Mouse (Mus musculus) limb, embryonic 15.5 days (tissue): Measurements from ENCODE around the gene Zxdc. TPM values are rescaled to one million over a fixed set of nuclear protein-coding genes. Genes with fewer than 3 reads are reported as not detected.

ENCODE experiments used
- ATAC-seq: fragments of 200-750 bp; cut with Nextera tagmentation; 2 replicates; pipeline ENCODE4 v1.8.0; 2017; ENCODE audit warnings: low read depth, moderate TSS enrichment; ENCODE audit not compliant: insufficient number of reproducible peaks, low FRiP score, low TSS enrichment
- H3K27ac ChIP-seq: fragments of 300-500 bp; sonication (generic); 2 replicates; pipeline ENCODE4 v1.5.1; 2015; ENCODE audit warnings: moderate library complexity, mild to moderate bottlenecking, inconsistent platforms
- H3K27me3 ChIP-seq: fragments of 300-500 bp; sonication (generic); 2 replicates; pipeline ENCODE4 v1.6.1; 2015; ENCODE audit warnings: inconsistent platforms
- H3K36me3 ChIP-seq: fragments of 300-500 bp; sonication (generic); 2 replicates; pipeline ENCODE4 v1.6.1; 2015; ENCODE audit warnings: inconsistent platforms
- H3K4me1 ChIP-seq: fragments of 300-500 bp; sonication (generic); 2 replicates; pipeline ENCODE4 v1.6.1; 2015; ENCODE audit warnings: inconsistent platforms
- H3K4me2 ChIP-seq: fragments of 300-500 bp; sonication (generic); 2 replicates; pipeline ENCODE4 v1.6.1; 2015; ENCODE audit warnings: mild to moderate bottlenecking, inconsistent platforms
- H3K4me3 ChIP-seq: fragments of 300-500 bp; sonication (generic); 2 replicates; pipeline ENCODE4 v1.5.1; 2015; ENCODE audit warnings: mild to moderate bottlenecking, inconsistent platforms
- H3K9ac ChIP-seq: fragments of 300-500 bp; sonication (generic); 2 replicates; pipeline ENCODE4 v1.6.1; 2015; ENCODE audit warnings: inconsistent platforms
- H3K9me3 ChIP-seq: fragments of 300-500 bp; sonication (generic); 2 replicates; pipeline ENCODE4 v1.6.1; 2016; ENCODE audit warnings: inconsistent platforms
- WGBS: fragments of 180-500 bp; shearing (Covaris S2); methylation state at CpG from one replicate; pipeline ENCODE4 v1.1.7; 2015; 5-methylcytosine and 5-hydroxymethylcytosine counted together
- polyA plus RNA-seq: library from polyadenylated mRNA; unstranded; fragments of >200 nt; fragmentation: Nextera tagmentation; extraction: Ambion mirVana; gene quantifications from 2 replicates; pipeline ENCODE4 v1.2.1, GENCODE M21; 2015

Zxdc gene
- polyA plus RNA-seq, 1 experiment from 2014 or later, result 8.9 TPM

- H3K9me3 ChIP-seq, result no peaks in the 10 kb centered on the region
- no peak overlapping the region for H3K4me2 ChIP-seq
- no peaks in the 10 kb centered on the region for H3K4me1 ChIP-seq
- no peak for ATAC-seq
- WGBS, result 79% methylated on average over 4 of the region's 4 CpGs
- H3K9ac ChIP-seq, result no peak overlapping the region
- peaks cover 65% of the 10 kb centered on the region for H3K36me3 ChIP-seq
- H3K27ac ChIP-seq, result no peak overlapping the region
- H3K4me3 ChIP-seq, result no peak overlapping the region
- H3K27me3 ChIP-seq, result no peaks in the 10 kb centered on the region
Observed at GRCm38 (mm10) chr6:90390629-90391028, 21.3 kb downstream of the Zxdc start.

- H3K4me3 ChIP-seq, result no peak overlapping the region
- 51% methylated on average over 3 of the region's 3 CpGs for WGBS
Observed at GRCm38 (mm10) chr6:90393948-90394347, 24.7 kb downstream of the Zxdc start.

DNA sequence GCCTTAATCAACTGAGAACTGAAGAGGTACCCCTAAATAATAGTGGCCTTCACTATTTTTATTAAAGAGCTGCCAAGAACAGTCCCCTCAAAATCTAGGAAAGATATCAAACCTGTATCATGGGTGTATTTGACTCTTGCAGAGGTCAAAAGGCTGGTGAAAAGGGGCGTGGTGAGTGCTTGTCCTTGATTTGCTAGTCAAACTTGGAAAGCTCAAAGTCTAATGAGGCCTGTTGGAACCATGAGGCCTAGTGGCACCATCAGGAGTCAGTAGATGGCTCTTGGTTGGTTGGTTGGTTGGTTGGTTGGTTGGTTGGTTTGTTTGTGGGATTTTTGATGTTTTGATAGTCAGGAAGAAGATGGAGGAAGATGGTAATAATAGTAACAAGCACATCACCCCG lies 26.5 kb downstream of the Zxdc start:
- no peak overlapping the region for H3K27ac ChIP-seq
- 94% methylated on average over 2 of the region's 2 CpGs for WGBS
- no peak overlapping the region for H3K9ac ChIP-seq
- H3K27me3 ChIP-seq, result no peaks in the 10 kb centered on the region
- peaks cover 50% of the 10 kb centered on the region for H3K36me3 ChIP-seq
- ATAC-seq, result no peak
- no peak overlapping the region for H3K4me3 ChIP-seq
- H3K4me1 ChIP-seq, result no peaks in the 10 kb centered on the region
- H3K9me3 ChIP-seq, result no peaks in the 10 kb centered on the region
- H3K4me2 ChIP-seq, result no peak overlapping the region

More at GRCm38 (mm10) chr6:90393948-90394347, 24.7 kb downstream of the Zxdc start:
- ATAC-seq, result no peak
- peaks cover 59% of the 10 kb centered on the region for H3K36me3 ChIP-seq
- H3K9me3 ChIP-seq, result no peaks in the 10 kb centered on the region
- H3K9ac ChIP-seq, result no peak overlapping the region
- no peaks in the 10 kb centered on the region for H3K27me3 ChIP-seq
- H3K4me2 ChIP-seq, result no peak overlapping the region
- H3K27ac ChIP-seq, result no peak overlapping the region
- no peaks in the 10 kb centered on the region for H3K4me1 ChIP-seq

- no peak overlapping the region for H3K4me2 ChIP-seq
- 85% methylated on average over 3 of the region's 3 CpGs for WGBS
- H3K27me3 ChIP-seq, result no peaks in the 10 kb centered on the region
Observed at GRCm38 (mm10) chr6:90397291-90397690, 28.0 kb downstream of the Zxdc start.

GRCm38 (mm10) chr6:90408632-90409031 lies 39.3 kb downstream of the Zxdc start:
- H3K9ac ChIP-seq, result no peak overlapping the region
- ATAC-seq, result no peak
- no peaks in the 10 kb centered on the region for H3K27me3 ChIP-seq
- peaks cover 7% of the 10 kb centered on the region; the same call in 1 of the 2 replicates for H3K36me3 ChIP-seq
- no peak overlapping the region for H3K27ac ChIP-seq
- no peaks in the 10 kb centered on the region for H3K9me3 ChIP-seq
- no peak overlapping the region for H3K4me3 ChIP-seq
- no peak overlapping the region for H3K4me2 ChIP-seq
- no peaks in the 10 kb centered on the region for H3K4me1 ChIP-seq

More at GRCm38 (mm10) chr6:90397291-90397690, 28.0 kb downstream of the Zxdc start:
- no peak for ATAC-seq
- H3K4me1 ChIP-seq, result no peaks in the 10 kb centered on the region
- H3K4me3 ChIP-seq, result no peak overlapping the region
- no peak overlapping the region for H3K9ac ChIP-seq
- no peaks in the 10 kb centered on the region for H3K9me3 ChIP-seq
- H3K27ac ChIP-seq, result no peak overlapping the region
- peaks cover 48% of the 10 kb centered on the region for H3K36me3 ChIP-seq

- 75% methylated on average over 1 of the region's 1 CpGs for WGBS
- Histone ChIP-seq H3K4me2 (no peak overlapping the region), H3K4me3 (no peak overlapping the region), H3K4me1 (no peaks in the 10 kb centered on the region), H3K27ac (no peak overlapping the region), H3K36me3 (no peaks in the 10 kb centered on the region), H3K9me3 (no peaks in the 10 kb centered on the region), H3K9ac (no peak overlapping the region), H3K27me3 (no peaks in the 10 kb centered on the region)
- no peak for ATAC-seq
Observed at GRCm38 (mm10) chr6:90410972-90411371, 41.7 kb downstream of the Zxdc start.

DNA sequence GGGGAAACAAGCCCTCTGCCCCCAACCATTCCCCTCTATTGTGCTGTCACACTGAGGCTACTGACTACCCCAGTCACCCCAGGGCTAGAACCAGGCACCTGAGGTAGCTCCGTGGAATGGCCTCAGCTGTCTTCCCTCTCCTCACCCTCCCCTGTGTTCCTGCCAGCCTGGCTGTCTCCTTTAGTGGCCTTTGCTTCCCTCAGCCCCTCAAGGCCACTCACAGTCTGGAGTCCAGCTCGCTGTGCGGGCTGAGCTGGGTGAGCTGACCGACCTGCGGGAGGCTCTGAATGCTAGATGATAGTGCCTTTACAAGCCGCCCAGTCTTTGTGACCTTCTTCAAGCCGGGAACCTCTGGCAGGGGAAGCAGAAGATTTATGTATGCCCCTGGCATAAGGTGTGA lies 42.6 kb downstream of the Zxdc start:
- no peaks in the 10 kb centered on the region for H3K4me1 ChIP-seq
- H3K9ac ChIP-seq, result no peak overlapping the region
- WGBS, result 81% methylated on average over 7 of the region's 7 CpGs
- ATAC-seq, result no peak
- H3K9me3 ChIP-seq, result no peaks in the 10 kb centered on the region
- no peak overlapping the region for H3K4me3 ChIP-seq
- no peaks in the 10 kb centered on the region for H3K36me3 ChIP-seq
- no peak overlapping the region for H3K27ac ChIP-seq
- no peaks in the 10 kb centered on the region for H3K27me3 ChIP-seq
- no peak overlapping the region for H3K4me2 ChIP-seq

GRCm38 (mm10) chr6:90422565-90422964 lies 53.3 kb downstream of the Zxdc start:
- Histone ChIP-seq H3K4me2 (peak overlapping the region; percentile 45), H3K4me3 (0 out of 2 replicates have a peak overlapping the region, but pooled peaks have one; percentile 15), H3K27me3 (peaks cover 13% of the 10 kb centered on the region), H3K9ac (no peak overlapping the region), H3K4me1 (peaks cover 10% of the 10 kb centered on the region; the same call in 1 of the 2 replicates), H3K36me3 (no peaks in the 10 kb centered on the region), H3K9me3 (no peaks in the 10 kb centered on the region), H3K27ac (no peak overlapping the region)
- ATAC-seq, result peak; percentile 45; the same call in 1 of the 2 replicates
- WGBS, result 8% methylated on average over 14 of the region's 14 CpGs

- H3K9me3 ChIP-seq, result no peaks in the 10 kb centered on the region
- no peaks in the 10 kb centered on the region for H3K36me3 ChIP-seq
- no peak overlapping the region for H3K9ac ChIP-seq
- no peak overlapping the region for H3K27ac ChIP-seq
- peaks cover 16% of the 10 kb centered on the region for H3K27me3 ChIP-seq
- no peak overlapping the region for H3K4me2 ChIP-seq
- no peak overlapping the region for H3K4me3 ChIP-seq
- 77% methylated on average over 3 of the region's 3 CpGs for WGBS
- peaks cover 15% of the 10 kb centered on the region; the same call in 1 of the 2 replicates for H3K4me1 ChIP-seq
- no peak for ATAC-seq
Observed at GRCm38 (mm10) chr6:90425361-90425760, 56.1 kb downstream of the Zxdc start.

DNA sequence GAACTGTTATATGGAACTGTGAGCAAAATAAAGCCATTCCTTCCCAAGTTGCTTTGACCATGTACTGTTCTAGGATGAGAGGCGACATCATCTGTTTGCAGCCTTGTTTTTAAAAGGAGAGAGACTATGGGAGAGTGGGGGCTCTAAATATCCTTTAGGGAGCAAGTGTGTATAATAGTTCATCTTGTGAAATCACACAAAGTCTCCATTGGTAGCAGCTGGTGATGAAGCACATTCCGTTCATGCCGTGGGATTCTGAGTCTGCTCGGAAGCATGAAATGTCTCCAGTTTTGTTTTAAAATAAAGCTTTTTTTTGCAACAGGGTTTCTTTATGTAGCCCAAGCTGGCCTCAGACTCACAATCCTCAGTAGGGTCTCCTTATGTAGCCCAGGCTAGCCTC lies 56.7 kb downstream of the Zxdc start:
- Histone ChIP-seq H3K4me2 (no peak overlapping the region), H3K36me3 (no peaks in the 10 kb centered on the region), H3K27ac (no peak overlapping the region), H3K27me3 (peaks cover 16% of the 10 kb centered on the region), H3K9me3 (no peaks in the 10 kb centered on the region), H3K4me3 (no peak overlapping the region), H3K9ac (no peak overlapping the region), H3K4me1 (peaks cover 15% of the 10 kb centered on the region; the same call in 1 of the 2 replicates)
- 60% methylated on average over 4 of the region's 4 CpGs for WGBS
- ATAC-seq, result no peak

DNA sequence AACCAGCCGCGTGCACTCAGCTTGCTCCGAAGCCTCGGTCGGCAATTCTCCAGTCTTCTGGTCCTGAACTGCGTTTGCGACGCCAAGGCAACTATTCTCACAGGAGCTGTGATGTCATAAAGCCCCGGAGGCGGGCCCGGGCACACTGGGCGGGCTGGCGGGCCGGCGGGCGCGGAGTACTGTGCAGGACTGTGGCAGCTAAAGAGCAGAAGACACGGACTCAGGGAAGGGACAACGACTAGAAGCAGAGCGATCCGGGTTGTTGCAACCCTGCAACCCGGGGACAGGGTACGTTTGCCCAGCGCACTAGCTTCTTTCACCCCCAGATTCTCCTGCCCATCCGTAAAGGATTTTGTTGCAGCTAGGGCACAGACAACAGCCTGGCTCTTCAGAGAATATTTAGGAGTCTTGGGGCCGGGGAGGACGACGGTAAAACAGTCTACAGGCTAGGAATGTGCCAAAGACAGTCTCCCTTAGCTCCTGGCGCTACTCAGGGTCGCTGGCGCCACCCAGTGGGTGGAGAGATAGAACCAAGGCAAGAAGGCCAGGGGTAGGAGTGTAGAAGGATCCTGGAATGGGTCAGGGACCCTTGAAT lies 59.2 kb downstream of the Zxdc start, which contains the start of gene Cfap100:
Gene Cfap100 (minus strand): TSS at position 418 of the 595 bp plus-strand sequence.
- H3K9me3 ChIP-seq, result no peaks in the 10 kb centered on the region
- peak within 1 kb of the TSS; percentile 38 for H3K4me3 ChIP-seq
- no peaks in the 10 kb centered on the region for H3K36me3 ChIP-seq
- H3K4me1 ChIP-seq, result peaks cover 10% of the 10 kb centered on the region; the same call in 1 of the 2 replicates
- WGBS, result under 1% methylated on average over 31 of the region's 31 CpGs
- H3K27me3 ChIP-seq, result peaks cover 16% of the 10 kb centered on the region
- peak; percentile 50 for ATAC-seq
- peak within 1 kb of the TSS; percentile 76 for H3K4me2 ChIP-seq
- H3K9ac ChIP-seq, result peak within 1 kb of the TSS; percentile 18; the same call in 1 of the 2 replicates
- no peak within 1 kb of the TSS for H3K27ac ChIP-seq

- ATAC-seq, result no peak
Observed at GRCm38 (mm10) chr6:90429911-90430310, 60.6 kb downstream of the Zxdc start.

More at GRCm38 (mm10) chr6:90429911-90430310, 60.6 kb downstream of the Zxdc start:
- WGBS, result 75% methylated on average over 14 of the region's 14 CpGs
- Histone ChIP-seq H3K9ac (no peak overlapping the region), H3K27me3 (peaks cover 16% of the 10 kb centered on the region), H3K4me1 (peaks cover 10% of the 10 kb centered on the region; the same call in 1 of the 2 replicates), H3K36me3 (no peaks in the 10 kb centered on the region), H3K27ac (no peak overlapping the region), H3K9me3 (no peaks in the 10 kb centered on the region), H3K4me2 (no peak overlapping the region), H3K4me3 (no peak overlapping the region)
